Mouse (Mus musculus): ENCODE measurements at regions not wholly inside any gene's neighbourhood (a gene's known extent, or its start where the extent isn't known, plus 50 kb on each side); places are given as distances from the start of the nearest gene placed in this dataset.

- ATAC-seq (ENCODE audit: low read depth) (no peak), DNase-seq (ENCODE audit: low spot score) (no peak)
- Histone ChIP-seq H3K9ac (ENCODE audit: low read depth, low read length) (no peak overlapping the region), H3K9me3 (ENCODE audit: control insufficient read depth, low read length) (0 out of 2 replicates have a peak, but pooled peaks cover 7% of the 10 kb centered on the region), H3K27me3 (replicated peaks; ENCODE audit: control insufficient read depth, insufficient read depth, low read length) (peaks cover 12% of the 10 kb centered on the region), H3K4me2 (ENCODE audit: low read depth, low read length) (no peak overlapping the region), H3K4me3 (ENCODE audit: low read depth, low read length) (no peak overlapping the region), H3K36me3 (ENCODE audit: control insufficient read depth, insufficient read depth, low read length) (no peaks in the 10 kb centered on the region), H3K27ac (replicated peaks; ENCODE audit: low read depth, low read length) (no peak overlapping the region), H3K4me1 (ENCODE audit: control insufficient read depth, insufficient read depth, low read length) (peaks cover 14% of the 10 kb centered on the region)
- 89% methylated on average over 2 of the region's 2 CpGs for WGBS
These were observed 103.4 kb upstream of the Rpl38 start for GRCm38 (mm10) chr11:114564949-114565348.

DNA sequence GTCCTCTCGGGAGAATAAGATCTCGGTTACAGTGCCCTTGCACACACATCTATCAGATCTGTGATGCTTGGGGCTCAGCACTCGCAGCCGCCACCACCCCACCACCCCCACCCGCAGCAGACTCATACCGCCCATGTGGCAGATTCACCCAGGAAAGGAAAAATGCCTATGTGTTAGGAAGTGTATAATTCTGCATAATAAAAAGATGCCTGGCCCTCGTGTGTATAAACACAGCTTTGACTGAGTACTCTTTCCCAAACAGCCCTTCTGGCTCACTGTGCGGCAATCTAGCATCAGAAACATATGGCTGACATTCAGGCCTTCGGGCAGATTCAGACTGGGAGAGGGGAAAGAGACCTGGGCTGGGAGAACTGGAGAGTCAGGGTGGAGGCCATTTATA lies 105.2 kb upstream of the Rpl38 start:
- ATAC-seq (ENCODE audit: low read depth) (no peak), DNase-seq (ENCODE audit: low spot score) (no peak)
- Histone ChIP-seq H3K4me1 (ENCODE audit: control insufficient read depth, insufficient read depth, low read length) (peaks cover 12% of the 10 kb centered on the region), H3K4me3 (ENCODE audit: low read depth, low read length) (no peak overlapping the region), H3K27me3 (replicated peaks; ENCODE audit: control insufficient read depth, insufficient read depth, low read length) (peaks cover 12% of the 10 kb centered on the region), H3K4me2 (ENCODE audit: low read depth, low read length) (no peak overlapping the region), H3K9ac (ENCODE audit: low read depth, low read length) (no peak overlapping the region), H3K9me3 (ENCODE audit: control insufficient read depth, low read length) (0 out of 2 replicates have a peak, but pooled peaks cover 7% of the 10 kb centered on the region), H3K27ac (replicated peaks; ENCODE audit: low read depth, low read length) (peak overlapping the region; percentile 67), H3K36me3 (ENCODE audit: control insufficient read depth, insufficient read depth, low read length) (no peaks in the 10 kb centered on the region)
- 68% methylated on average over 9 of the region's 9 CpGs for WGBS

GRCm38 (mm10) chr11:114554576-114554975 lies 113.7 kb upstream of the Rpl38 start:
- no peak overlapping the region for H3K4me3 ChIP-seq (ENCODE audit: low read depth, low read length)
- WGBS = 62% methylated on average over 5 of the region's 5 CpGs
- H3K9ac ChIP-seq (ENCODE audit: low read depth, low read length) = no peak overlapping the region
- H3K4me1 ChIP-seq (ENCODE audit: control insufficient read depth, insufficient read depth, low read length) = peaks cover 7% of the 10 kb centered on the region
- no peaks in the 10 kb centered on the region for H3K36me3 ChIP-seq (ENCODE audit: control insufficient read depth, insufficient read depth, low read length)
- no peaks in the 10 kb centered on the region for H3K27me3 ChIP-seq (replicated peaks; ENCODE audit: control insufficient read depth, insufficient read depth, low read length)
- ATAC-seq (ENCODE audit: low read depth) = no peak
- H3K9me3 ChIP-seq (ENCODE audit: control insufficient read depth, low read length) = no peaks in the 10 kb centered on the region
- H3K27ac ChIP-seq (replicated peaks; ENCODE audit: low read depth, low read length) = no peak overlapping the region
- no peak for DNase-seq (ENCODE audit: low spot score)
- no peak overlapping the region for H3K4me2 ChIP-seq (ENCODE audit: low read depth, low read length)

DNA sequence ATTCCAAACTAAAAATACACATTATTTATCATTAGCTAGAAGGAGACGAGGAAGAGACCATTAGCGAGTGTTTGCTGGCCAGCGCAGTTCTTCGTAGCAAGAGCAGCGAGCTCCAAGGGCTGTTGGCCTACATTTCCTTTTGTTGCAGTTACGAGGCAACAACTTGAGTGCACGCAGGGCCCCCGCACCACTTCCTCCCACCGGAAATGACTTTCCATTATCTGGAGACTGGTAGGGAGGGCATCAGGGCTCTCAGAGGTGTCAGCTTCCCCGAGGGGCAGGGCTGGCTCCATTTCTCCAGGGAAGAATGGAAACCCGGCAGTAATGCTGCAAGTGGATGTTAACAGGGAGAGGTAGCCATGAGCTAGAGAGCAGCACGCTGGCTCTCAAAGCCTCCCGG lies 114.3 kb upstream of the Rpl38 start:
- Histone ChIP-seq H3K4me3 (ENCODE audit: low read depth, low read length) (no peak overlapping the region), H3K36me3 (ENCODE audit: control insufficient read depth, insufficient read depth, low read length) (no peaks in the 10 kb centered on the region), H3K27me3 (replicated peaks; ENCODE audit: control insufficient read depth, insufficient read depth, low read length) (no peaks in the 10 kb centered on the region), H3K27ac (replicated peaks; ENCODE audit: low read depth, low read length) (no peak overlapping the region), H3K9ac (ENCODE audit: low read depth, low read length) (no peak overlapping the region), H3K4me1 (ENCODE audit: control insufficient read depth, insufficient read depth, low read length) (peaks cover 7% of the 10 kb centered on the region), H3K9me3 (ENCODE audit: control insufficient read depth, low read length) (no peaks in the 10 kb centered on the region), H3K4me2 (ENCODE audit: low read depth, low read length) (no peak overlapping the region)
- WGBS = 56% methylated on average over 13 of the region's 13 CpGs
- no peak for ATAC-seq (ENCODE audit: low read depth)
- peak; percentile 40 for DNase-seq (ENCODE audit: low spot score)

DNA sequence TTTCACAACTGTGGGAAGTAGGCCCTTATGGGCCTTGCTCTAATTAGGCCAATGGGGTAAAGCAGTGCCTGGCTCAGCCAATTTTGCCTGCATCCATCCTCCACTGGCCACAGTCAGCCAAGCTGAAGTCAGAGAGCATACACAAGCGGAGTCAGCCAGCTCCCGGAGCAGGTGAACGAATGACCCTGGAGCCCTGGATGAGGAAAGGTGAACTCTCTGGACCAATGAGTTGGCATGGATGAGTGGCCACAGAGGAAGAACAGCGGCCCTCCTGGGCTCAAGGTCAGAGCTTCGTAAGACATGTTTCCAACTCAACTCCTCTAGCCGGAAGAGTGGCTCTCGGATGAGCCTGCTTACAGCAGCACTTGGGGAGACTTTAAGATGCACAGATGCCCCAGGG lies 116.1 kb upstream of the Rpl38 start:
- DNase-seq (ENCODE audit: low spot score) = no peak
- no peak for ATAC-seq (ENCODE audit: low read depth)
- H3K4me2 ChIP-seq (ENCODE audit: low read depth, low read length) = no peak overlapping the region

GRCm38 (mm10) chr11:114551262-114551661 lies 117.1 kb upstream of the Rpl38 start:
- Histone ChIP-seq H3K4me1 (ENCODE audit: control insufficient read depth, insufficient read depth, low read length) (peaks cover 7% of the 10 kb centered on the region), H3K9me3 (ENCODE audit: control insufficient read depth, low read length) (no peaks in the 10 kb centered on the region), H3K4me3 (ENCODE audit: low read depth, low read length) (no peak overlapping the region), H3K9ac (ENCODE audit: low read depth, low read length) (no peak overlapping the region), H3K4me2 (ENCODE audit: low read depth, low read length) (no peak overlapping the region), H3K27ac (replicated peaks; ENCODE audit: low read depth, low read length) (no peak overlapping the region), H3K36me3 (ENCODE audit: control insufficient read depth, insufficient read depth, low read length) (no peaks in the 10 kb centered on the region), H3K27me3 (replicated peaks; ENCODE audit: control insufficient read depth, insufficient read depth, low read length) (no peaks in the 10 kb centered on the region)
- no peak for DNase-seq (ENCODE audit: low spot score)
- 91% methylated on average over 4 of the region's 4 CpGs for WGBS
- ATAC-seq (ENCODE audit: low read depth) = no peak

More for the DNA sequence above, 116.1 kb upstream of the Rpl38 start:
- Histone ChIP-seq H3K9ac (ENCODE audit: low read depth, low read length) (no peak overlapping the region), H3K27me3 (replicated peaks; ENCODE audit: control insufficient read depth, insufficient read depth, low read length) (no peaks in the 10 kb centered on the region), H3K9me3 (ENCODE audit: control insufficient read depth, low read length) (no peaks in the 10 kb centered on the region), H3K4me3 (ENCODE audit: low read depth, low read length) (no peak overlapping the region), H3K4me1 (ENCODE audit: control insufficient read depth, insufficient read depth, low read length) (peaks cover 7% of the 10 kb centered on the region), H3K36me3 (ENCODE audit: control insufficient read depth, insufficient read depth, low read length) (no peaks in the 10 kb centered on the region), H3K27ac (replicated peaks; ENCODE audit: low read depth, low read length) (no peak overlapping the region)
- 87% methylated on average over 7 of the region's 7 CpGs for WGBS

GRCm38 (mm10) chr11:114548658-114549057 lies 119.7 kb upstream of the Rpl38 start:
- H3K9me3 ChIP-seq (ENCODE audit: control insufficient read depth, low read length) = no peaks in the 10 kb centered on the region
- no peak for DNase-seq (ENCODE audit: low spot score)
- WGBS = 73% methylated on average over 5 of the region's 5 CpGs
- no peaks in the 10 kb centered on the region for H3K36me3 ChIP-seq (ENCODE audit: control insufficient read depth, insufficient read depth, low read length)
- no peak overlapping the region for H3K4me2 ChIP-seq (ENCODE audit: low read depth, low read length)
- H3K27me3 ChIP-seq (replicated peaks; ENCODE audit: control insufficient read depth, insufficient read depth, low read length) = no peaks in the 10 kb centered on the region
- no peak overlapping the region for H3K4me3 ChIP-seq (ENCODE audit: low read depth, low read length)
- H3K4me1 ChIP-seq (ENCODE audit: control insufficient read depth, insufficient read depth, low read length) = no peaks in the 10 kb centered on the region
- no peak overlapping the region for H3K27ac ChIP-seq (replicated peaks; ENCODE audit: low read depth, low read length)
- no peak overlapping the region for H3K9ac ChIP-seq (ENCODE audit: low read depth, low read length)
- ATAC-seq (ENCODE audit: low read depth) = no peak

- H3K4me3 ChIP-seq (ENCODE audit: low read depth, low read length) = no peak overlapping the region
- H3K4me2 ChIP-seq (ENCODE audit: low read depth, low read length) = no peak overlapping the region
- H3K27ac ChIP-seq (replicated peaks; ENCODE audit: low read depth, low read length) = no peak overlapping the region
- 68% methylated on average over 3 of the region's 3 CpGs for WGBS
- H3K27me3 ChIP-seq (replicated peaks; ENCODE audit: control insufficient read depth, insufficient read depth, low read length) = no peaks in the 10 kb centered on the region
- H3K36me3 ChIP-seq (ENCODE audit: control insufficient read depth, insufficient read depth, low read length) = no peaks in the 10 kb centered on the region
- no peak overlapping the region for H3K9ac ChIP-seq (ENCODE audit: low read depth, low read length)
- DNase-seq (ENCODE audit: low spot score) = no peak
- no peak for ATAC-seq (ENCODE audit: low read depth)
- no peaks in the 10 kb centered on the region for H3K4me1 ChIP-seq (ENCODE audit: control insufficient read depth, insufficient read depth, low read length)
- H3K9me3 ChIP-seq (ENCODE audit: control insufficient read depth, low read length) = peaks cover 9% of the 10 kb centered on the region
These were observed 124.1 kb upstream of the Rpl38 start for GRCm38 (mm10) chr11:114544212-114544611.

- Histone ChIP-seq H3K9ac (ENCODE audit: low read depth, low read length) (no peak overlapping the region), H3K4me1 (ENCODE audit: control insufficient read depth, insufficient read depth, low read length) (peaks cover 4% of the 10 kb centered on the region; the same call in 1 of the 2 replicates), H3K4me3 (ENCODE audit: low read depth, low read length) (no peak overlapping the region), H3K36me3 (ENCODE audit: control insufficient read depth, insufficient read depth, low read length) (no peaks in the 10 kb centered on the region), H3K27me3 (replicated peaks; ENCODE audit: control insufficient read depth, insufficient read depth, low read length) (no peaks in the 10 kb centered on the region), H3K4me2 (ENCODE audit: low read depth, low read length) (no peak overlapping the region), H3K27ac (replicated peaks; ENCODE audit: low read depth, low read length) (no peak overlapping the region), H3K9me3 (ENCODE audit: control insufficient read depth, low read length) (peaks cover 9% of the 10 kb centered on the region)
- ATAC-seq (ENCODE audit: low read depth) = no peak
- WGBS = 65% methylated on average over 8 of the region's 8 CpGs
- DNase-seq (ENCODE audit: low spot score) = no peak
These were observed 126.2 kb upstream of the Rpl38 start for GRCm38 (mm10) chr11:114542167-114542566.

All from embryonic facial prominence, embryonic 14.5 days (tissue).